Mouse (Mus musculus) bone marrow macrophage, adult 2 months (primary cell): Measurements from ENCODE around the gene Wdfy2.

Source experiments
- CTCF ChIP-seq: IDR thresholded peaks from 2 replicates; pipeline ENCODE4 v1.5.1; 2012; ENCODE audit warnings: low read depth, mild to moderate bottlenecking, low read length, moderate library complexity
- POLR2A ChIP-seq: IDR thresholded peaks from 2 replicates; pipeline ENCODE4 v1.6.1; 2012; ENCODE audit warnings: mild to moderate bottlenecking, low read depth, low read length, borderline replicate concordance

DNA sequence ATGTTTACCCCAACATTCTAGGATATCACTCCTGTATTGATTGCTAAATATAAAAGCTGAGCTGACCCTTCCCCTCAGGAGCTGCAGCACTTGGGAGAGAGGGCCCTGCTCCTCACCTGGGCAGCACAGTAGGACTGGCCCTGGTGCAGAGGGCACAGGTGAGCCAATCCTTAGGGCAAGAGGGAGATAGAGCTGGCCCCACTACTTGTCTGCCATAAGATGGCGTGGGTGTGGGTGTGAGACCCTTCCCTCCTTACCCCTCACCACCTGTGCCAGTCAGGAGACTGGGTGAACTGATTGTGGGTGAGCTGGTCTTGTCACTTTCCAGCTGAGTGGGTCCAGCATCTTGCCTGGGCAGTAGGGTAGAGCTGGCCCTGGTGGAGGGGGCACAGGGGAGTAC is 47.2 kb downstream of the Wdfy2 start:
- TF ChIP-seq CTCF (no peak), POLR2A (no peak)
